Mouse (Mus musculus): ENCODE results near the gene Arl5c.

GRCm38 (mm10) chr11:98001351-98001824, 5.4 kb upstream of the Arl5c start:
- TF ChIP-seq CTCF (IDR thresholded peaks at IDR 0.05; ENCODE audit: low read depth) (no peak), EP300 (optimal IDR thresholded peaks at IDR 0.05) (no peak)
